Mouse (Mus musculus) adrenal gland, adult (tissue): ENCODE data around the gene Plekhm1.
"Not testable (repeated sequence)": the region's sequence is repeated elsewhere in the genome, so short reads cannot be mapped to it uniquely, and the experiment has no call there.

Experiments
- DNase-seq, 2 experiments: peaks; one replicate each; pipeline ENCODE4 v3.0.0; 2022 to 2023; ENCODE audit warnings: low spot score in 1 of 2; ENCODE audit not compliant: inconsistent age in 2 of 2

The Plekhm1 gene

GRCm38 (mm10) chr11:103411981-103412949 lies at the start of gene Plekhm1:
Gene Plekhm1, minus strand, starts transcription at chr11:103412687.
- DNase-seq, result peak; percentile 96 to 97

GRCm38 (mm10) chr11:103451105-103451504 lies 38.6 kb upstream of the Plekhm1 start:
- not testable (repeated sequence) for DNase-seq

GRCm38 (mm10) chr11:103449721-103450120 lies 37.2 kb upstream of the Plekhm1 start:
- not testable (repeated sequence) for DNase-seq

- no peak for DNase-seq
These were observed 31.2 kb upstream of the Plekhm1 start for GRCm38 (mm10) chr11:103443678-103444077.

GRCm38 (mm10) chr11:103436282-103436681 lies 23.8 kb upstream of the Plekhm1 start:
- DNase-seq, result no peak

GRCm38 (mm10) chr11:103425031-103425430 lies 12.5 kb upstream of the Plekhm1 start:
- no peak for DNase-seq

- DNase-seq, result no peak
These were observed 7.2 kb upstream of the Plekhm1 start for GRCm38 (mm10) chr11:103419667-103420066.

- DNase-seq, result no peak
These were observed 6.7 kb upstream of the Plekhm1 start for GRCm38 (mm10) chr11:103419226-103419625.

- no peak for DNase-seq
These were observed 1.0 kb upstream of the Plekhm1 start for GRCm38 (mm10) chr11:103413516-103413915.

GRCm38 (mm10) chr11:103412950-103413423 lies 500 bp upstream of the Plekhm1 start:
- no peak for DNase-seq

- DNase-seq, result peak in 1 of 2 experiments; percentile 39
These were observed 1.2 kb downstream of the Plekhm1 start for GRCm38 (mm10) chr11:103411301-103411700.

GRCm38 (mm10) chr11:103408880-103409279 lies 3.6 kb downstream of the Plekhm1 start:
- no peak for DNase-seq

GRCm38 (mm10) chr11:103407136-103407535 lies 5.4 kb downstream of the Plekhm1 start:
- DNase-seq, result not testable (repeated sequence)

- no peak for DNase-seq
These were observed 5.9 kb downstream of the Plekhm1 start for GRCm38 (mm10) chr11:103406551-103406950.

GRCm38 (mm10) chr11:103405814-103406213 lies 6.7 kb downstream of the Plekhm1 start:
- no peak for DNase-seq

- DNase-seq, result no peak
These were observed 7.9 kb downstream of the Plekhm1 start for GRCm38 (mm10) chr11:103404618-103405017.

GRCm38 (mm10) chr11:103403776-103404175 lies 8.7 kb downstream of the Plekhm1 start:
- peak in 1 of 2 experiments; percentile 21 for DNase-seq

GRCm38 (mm10) chr11:103402738-103403137 lies 9.7 kb downstream of the Plekhm1 start:
- DNase-seq, result no peak

- peak; percentile 41 to 70 for DNase-seq
These were observed 10.3 kb downstream of the Plekhm1 start for GRCm38 (mm10) chr11:103402198-103402597.

GRCm38 (mm10) chr11:103399986-103400385 lies 12.5 kb downstream of the Plekhm1 start:
- peak in 1 of 2 experiments; percentile 80 for DNase-seq

GRCm38 (mm10) chr11:103399050-103399449 lies 13.4 kb downstream of the Plekhm1 start:
- DNase-seq, result no peak

- no peak for DNase-seq
These were observed 15.8 kb downstream of the Plekhm1 start for GRCm38 (mm10) chr11:103396682-103397081.
